Mouse (Mus musculus) gastrocnemius, adult 2 months (tissue): ENCODE data around the gene Dcaf7. TPM values are rescaled to one million over a fixed set of nuclear protein-coding genes. Genes with fewer than 3 reads are reported as not detected.
A peak's percentile ranks its signal among the peaks of the same experiment; 100 is the strongest.
"Not testable (repeated sequence)": the region's sequence is repeated elsewhere in the genome, so short reads cannot be mapped to it uniquely, and the experiment has no call there.

Experiments
- DNase-seq: peaks from one replicate; pipeline ENCODE4 v3.0.0; 2022
- H3K27ac ChIP-seq: fragments of 200-600 bp; 2 replicates; pipeline ENCODE4 v1.8.1; 2022; ENCODE audit warnings: mild to moderate bottlenecking
- H3K4me3 ChIP-seq: fragments of 200-600 bp; 2 replicates; pipeline ENCODE4 v1.8.1; 2022; ENCODE audit warnings: mild to moderate bottlenecking, moderate library complexity
- CTCF ChIP-seq: fragments of 200-600 bp; IDR thresholded peaks from 2 replicates; pipeline ENCODE4 v1.8.1; 2022; ENCODE audit warnings: antibody characterized with exemption, mild to moderate bottlenecking, moderate library complexity
- intact Hi-C: fragments of 180-260 bp; cut with DNase I; formaldehyde crosslinking; loops from one replicate; pipeline ENCODE4 v1.15.1; 2025
- total RNA-seq, 2 experiments: library from RNA; stranded (reverse); gene quantifications; 2 replicates each; pipeline ENCODE4 v1.2.3; 2021

Gene Dcaf7
- total RNA-seq, 2 experiments from 2014 or later, result 23.9 to 28.2 TPM

- no peak for TF ChIP-seq CTCF
- Histone ChIP-seq H3K4me3 (no peak overlapping the region), H3K27ac (no peak overlapping the region)
- intact Hi-C loops, result no loop called here
- DNase-seq, result no peak
These were observed 17.9 kb downstream of the Dcaf7 start for GRCm38 (mm10) chr11:106054600-106054999.

- intact Hi-C loops, result no loop called here
- no peak overlapping the region for H3K27ac ChIP-seq
- no peak for DNase-seq
- no peak for TF ChIP-seq CTCF
- no peak overlapping the region for H3K4me3 ChIP-seq
These were observed 18.7 kb downstream of the Dcaf7 start for GRCm38 (mm10) chr11:106055341-106055740.

GRCm38 (mm10) chr11:106056819-106057491 is 20.3 kb downstream of the Dcaf7 start:
- intact Hi-C loops, result no loop called here
- DNase-seq, result no peak

GRCm38 (mm10) chr11:106058020-106058419 is 21.3 kb downstream of the Dcaf7 start:
- TF ChIP-seq CTCF, result no peak
- Histone ChIP-seq H3K4me3 (no peak overlapping the region), H3K27ac (no peak overlapping the region)
- no peak for DNase-seq
- intact Hi-C loops, result no loop called here

More at GRCm38 (mm10) chr11:106056819-106057491, 20.3 kb downstream of the Dcaf7 start:
- no peak for TF ChIP-seq CTCF
- Histone ChIP-seq H3K27ac (no peak overlapping the region), H3K4me3 (no peak overlapping the region)

- no peak for DNase-seq
- Histone ChIP-seq H3K27ac (no peak overlapping the region), H3K4me3 (no peak overlapping the region)
- intact Hi-C loops, result no loop called here
- TF ChIP-seq CTCF, result no peak
These were observed 23.9 kb downstream of the Dcaf7 start for GRCm38 (mm10) chr11:106060549-106060948.

GRCm38 (mm10) chr11:106061311-106061710 is 24.6 kb downstream of the Dcaf7 start:
- H3K4me3 ChIP-seq, result no peak overlapping the region
- intact Hi-C loops, result no loop called here
- TF ChIP-seq CTCF, result no peak
- DNase-seq, result no peak
- no peak overlapping the region for H3K27ac ChIP-seq

GRCm38 (mm10) chr11:106063756-106064155 is 27.1 kb downstream of the Dcaf7 start:
- no peak overlapping the region for H3K4me3 ChIP-seq
- H3K27ac ChIP-seq, result no peak overlapping the region
- intact Hi-C loops, result no loop called here
- no peak for DNase-seq
- no peak for TF ChIP-seq CTCF

GRCm38 (mm10) chr11:106065073-106065922 is 28.6 kb downstream of the Dcaf7 start:
- TF ChIP-seq CTCF, result no peak
- intact Hi-C loops, result no loop called here
- Histone ChIP-seq H3K27ac (peak overlapping the region; percentile 94), H3K4me3 (peak overlapping the region; percentile 72)
- DNase-seq, result no peak

- H3K27ac ChIP-seq, result peak within 1 kb of the TSS; percentile 94
- DNase-seq, result peak; percentile 97
- intact Hi-C loops, result no loop called here
- peak; percentile 50 for TF ChIP-seq CTCF
- peak within 1 kb of the TSS; percentile 72 for H3K4me3 ChIP-seq
These were observed 29.4 kb downstream of the Dcaf7 start, which contains the start of gene Taco1 for GRCm38 (mm10) chr11:106065923-106066571. Gene Taco1, plus strand, starts transcription at chr11:106066061.

- peak; percentile 44 for DNase-seq
- Histone ChIP-seq H3K4me3 (peak overlapping the region; percentile 72), H3K27ac (peak overlapping the region; percentile 94)
- intact Hi-C loops, result not testable (repeated sequence)
These were observed 29.9 kb downstream of the Dcaf7 start for GRCm38 (mm10) chr11:106066616-106067015.

GRCm38 (mm10) chr11:106073774-106074173 is 37.1 kb downstream of the Dcaf7 start:
- no peak overlapping the region for H3K27ac ChIP-seq
- H3K4me3 ChIP-seq, result no peak overlapping the region
- intact Hi-C loops, result no loop called here
- no peak for TF ChIP-seq CTCF
- DNase-seq, result no peak

- DNase-seq, result peak; percentile 79
- Histone ChIP-seq H3K27ac (no peak overlapping the region), H3K4me3 (no peak overlapping the region)
- intact Hi-C loops, result loop anchor here (5.0 kb wide), 1 partner anchor 39 kb away; the partner anchor contains the start of gene Dcaf7
- no peak; the same call in none of the 2 replicates for TF ChIP-seq CTCF
These were observed 39.6 kb downstream of the Dcaf7 start for GRCm38 (mm10) chr11:106076321-106076720.
